Mouse (Mus musculus) splenic B cell, adult 2 months (primary cell): ENCODE measurements around the gene Spdye4b.
"Not testable (repeated sequence)": the region's sequence is repeated elsewhere in the genome, so short reads cannot be mapped to it uniquely, and the experiment has no call there.

ENCODE experiments used
- DNase-seq: peaks from one replicate; pipeline ENCODE4 v3.0.0-alpha.2; 2011; ENCODE audit warnings: low read depth, low spot score
- H3K27me3 ChIP-seq: 2 replicates; pipeline ENCODE4 v1.6.1; 2012; ENCODE audit warnings: mild to moderate bottlenecking, low read length, moderate library complexity, mixed read lengths; ENCODE audit not compliant: control insufficient read depth, poor library complexity, insufficient read depth, severe bottlenecking
- H3K36me3 ChIP-seq: 2 replicates; pipeline ENCODE4 v1.6.1; 2012; ENCODE audit warnings: mild to moderate bottlenecking, low read length, moderate library complexity, mixed read lengths; ENCODE audit not compliant: control insufficient read depth, poor library complexity, insufficient read depth, severe bottlenecking

Gene Spdye4b

GRCm38 (mm10) chr5:143179179-143179578, 1.6 kb upstream of the Spdye4b start:
- H3K36me3 ChIP-seq, result peaks cover 15% of the 10 kb centered on the region
- DNase-seq, result peak; percentile 46
- H3K27me3 ChIP-seq, result no peaks in the 10 kb centered on the region

- not testable (repeated sequence) for DNase-seq, H3K27me3 ChIP-seq, H3K36me3 ChIP-seq
These were observed 7.2 kb downstream of the Spdye4b start for GRCm38 (mm10) chr5:143188014-143188413.

GRCm38 (mm10) chr5:143192806-143193205, 12.0 kb downstream of the Spdye4b start:
- Histone ChIP-seq H3K36me3 (no peaks in the 10 kb centered on the region), H3K27me3 (no peaks in the 10 kb centered on the region)
- no peak for DNase-seq

- not testable (repeated sequence) for DNase-seq, H3K36me3 ChIP-seq, H3K27me3 ChIP-seq
These were observed 13.9 kb downstream of the Spdye4b start for GRCm38 (mm10) chr5:143194747-143195146.

- Histone ChIP-seq H3K36me3 (no peaks in the 10 kb centered on the region), H3K27me3 (no peaks in the 10 kb centered on the region)
- no peak for DNase-seq
These were observed 14.3 kb downstream of the Spdye4b start for GRCm38 (mm10) chr5:143195166-143195565.

- Histone ChIP-seq H3K36me3 (no peaks in the 10 kb centered on the region), H3K27me3 (no peaks in the 10 kb centered on the region)
- no peak for DNase-seq
These were observed 15.7 kb downstream of the Spdye4b start for GRCm38 (mm10) chr5:143196506-143196905.

GRCm38 (mm10) chr5:143205015-143205414, 24.2 kb downstream of the Spdye4b start:
- no peaks in the 10 kb centered on the region for H3K27me3 ChIP-seq
- H3K36me3 ChIP-seq, result no peaks in the 10 kb centered on the region
- no peak for DNase-seq

- H3K27me3 ChIP-seq, result no peaks in the 10 kb centered on the region; the same call in 1 of the 2 replicates
- no peak for DNase-seq
- H3K36me3 ChIP-seq, result no peaks in the 10 kb centered on the region
These were observed 33.0 kb downstream of the Spdye4b start for GRCm38 (mm10) chr5:143213832-143214231.

- no peaks in the 10 kb centered on the region for H3K27me3 ChIP-seq
- no peaks in the 10 kb centered on the region for H3K36me3 ChIP-seq
- DNase-seq, result no peak
These were observed 40.2 kb downstream of the Spdye4b start for GRCm38 (mm10) chr5:143220996-143221395.

- H3K27me3 ChIP-seq, result no peaks in the 10 kb centered on the region
- no peak for DNase-seq
- H3K36me3 ChIP-seq, result no peaks in the 10 kb centered on the region
These were observed 41.5 kb downstream of the Spdye4b start for GRCm38 (mm10) chr5:143222287-143222686.

GRCm38 (mm10) chr5:143226790-143227189, 46.0 kb downstream of the Spdye4b start, which contains the start of gene Spdye4a:
TSS of gene Spdye4a (minus strand) at chr5:143226890.
- DNase-seq, result no peak
- Histone ChIP-seq H3K27me3 (no peaks in the 10 kb centered on the region), H3K36me3 (no peaks in the 10 kb centered on the region)

- no peaks in the 10 kb centered on the region for H3K27me3 ChIP-seq
- peak; percentile 93 for DNase-seq
- H3K36me3 ChIP-seq, result peaks cover 2% of the 10 kb centered on the region
These were observed 54.3 kb downstream of the Spdye4b start, which contains the start of gene Zfp12 for GRCm38 (mm10) chr5:143235028-143235693. TSS of gene Zfp12 (plus strand) at chr5:143235163.

GRCm38 (mm10) chr5:143236036-143236435, 55.2 kb downstream of the Spdye4b start:
- peaks cover 4% of the 10 kb centered on the region for H3K36me3 ChIP-seq
- DNase-seq, result no peak

GRCm38 (mm10) chr5:143244926-143245325, 64.1 kb downstream of the Spdye4b start:
- Histone ChIP-seq H3K27me3 (no peaks in the 10 kb centered on the region), H3K36me3 (peaks cover 17% of the 10 kb centered on the region)
- DNase-seq, result no peak

More at GRCm38 (mm10) chr5:143236036-143236435, 55.2 kb downstream of the Spdye4b start:
- no peaks in the 10 kb centered on the region for H3K27me3 ChIP-seq

GRCm38 (mm10) chr5:143252039-143252438, 71.2 kb downstream of the Spdye4b start:
- 0 out of 2 replicates have a peak, but pooled peaks cover 3% of the 10 kb centered on the region for H3K27me3 ChIP-seq
- no peak for DNase-seq
- peaks cover 4% of the 10 kb centered on the region; the same call in 1 of the 2 replicates for H3K36me3 ChIP-seq
